Mouse (Mus musculus): ENCODE data around the gene Oprl1. TPM values are rescaled to one million over a fixed set of nuclear protein-coding genes. Genes with fewer than 3 reads are reported as not detected.

The Oprl1 gene
- total RNA-seq (2021): not detected

DNA sequence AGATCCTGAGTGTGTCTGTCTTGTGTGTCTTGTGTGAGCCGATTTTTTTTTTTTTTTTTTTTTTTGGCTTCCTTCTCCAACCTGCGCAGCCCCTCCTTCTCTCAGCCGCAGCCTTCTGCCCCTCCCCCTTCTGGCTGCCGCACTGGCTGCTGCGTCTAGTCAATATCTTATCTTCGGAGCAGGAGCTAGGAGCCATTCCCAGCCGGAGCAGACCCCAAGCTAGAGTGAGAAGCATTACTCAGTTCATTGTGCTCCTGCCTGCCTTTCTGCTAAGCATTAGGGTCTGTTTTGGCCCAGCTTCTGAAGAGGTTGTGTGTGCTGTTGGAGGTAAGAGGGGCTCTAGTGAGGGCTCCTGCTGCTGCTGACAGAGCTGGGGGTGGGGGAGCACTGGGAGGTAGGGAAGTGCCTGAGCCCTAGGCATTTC is at the start of gene Oprl1:
TSS of gene Oprl1 (plus strand) at position 114 of the 424 bp plus-strand sequence.
- intact Hi-C loops (cut with DNase I): no loop called here
- DNase-seq: no peak

DNA sequence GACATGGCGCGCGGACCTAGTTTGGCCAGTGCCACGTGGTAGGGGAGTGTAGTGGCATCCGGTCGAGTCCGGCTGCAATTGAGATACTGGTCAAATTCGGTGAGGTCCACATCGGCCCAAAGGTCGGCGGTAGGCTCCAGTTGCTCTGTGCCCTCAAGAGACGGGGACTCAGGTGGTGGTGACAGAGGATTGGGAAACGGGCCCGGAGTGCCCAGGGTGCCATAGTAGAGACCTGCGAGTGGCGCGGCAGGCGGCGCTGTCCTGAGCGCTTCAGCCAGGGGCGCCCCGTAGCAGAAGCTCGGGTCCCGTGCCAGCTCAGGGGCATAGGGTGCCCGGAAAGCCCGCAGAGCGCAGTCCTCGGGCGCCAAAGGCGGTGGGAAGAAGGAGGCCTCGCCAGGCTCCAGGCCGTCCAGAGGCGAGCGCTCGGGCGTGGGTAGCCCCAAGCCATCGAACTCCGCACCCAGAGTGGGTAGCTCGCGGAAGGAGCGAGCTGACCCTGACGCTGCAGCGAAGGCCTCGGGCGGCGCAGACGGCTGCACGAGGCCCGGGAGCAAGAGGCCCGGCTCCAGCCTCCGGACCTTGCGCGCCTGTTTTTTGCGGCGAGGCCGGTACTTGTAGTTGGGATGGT is 44.4 kb upstream of the Oprl1 start:
- intact Hi-C loops (cut with DNase I): loop anchor here (10.0 kb wide), 1 partner anchor 276 kb away; no protein-coding TSS in a partner anchor
- DNase-seq: no peak

DNA sequence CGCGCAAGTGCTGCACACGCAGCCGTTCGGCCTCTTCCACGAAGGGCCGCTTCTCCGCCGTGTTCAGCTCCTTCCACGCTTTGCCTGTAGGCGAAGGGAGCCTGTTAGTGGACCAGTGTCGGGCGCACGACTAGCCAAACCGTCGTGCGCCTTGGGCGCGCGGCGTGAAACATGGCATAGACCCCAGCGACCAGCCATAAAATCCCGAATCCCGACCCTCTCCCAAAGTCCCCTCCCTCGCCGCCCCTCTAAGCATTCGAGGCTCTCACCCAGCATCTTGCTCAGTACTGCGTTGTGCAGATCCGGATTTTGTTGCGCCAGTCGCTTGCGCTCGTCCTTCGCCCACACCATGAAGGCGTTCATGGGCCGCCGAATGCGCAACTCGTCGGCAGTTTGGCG is 43.9 kb upstream of the Oprl1 start:
- no peak for DNase-seq
- intact Hi-C loops (cut with DNase I): loop anchor here (10.0 kb wide), 1 partner anchor 276 kb away; no protein-coding TSS in a partner anchor

DNA sequence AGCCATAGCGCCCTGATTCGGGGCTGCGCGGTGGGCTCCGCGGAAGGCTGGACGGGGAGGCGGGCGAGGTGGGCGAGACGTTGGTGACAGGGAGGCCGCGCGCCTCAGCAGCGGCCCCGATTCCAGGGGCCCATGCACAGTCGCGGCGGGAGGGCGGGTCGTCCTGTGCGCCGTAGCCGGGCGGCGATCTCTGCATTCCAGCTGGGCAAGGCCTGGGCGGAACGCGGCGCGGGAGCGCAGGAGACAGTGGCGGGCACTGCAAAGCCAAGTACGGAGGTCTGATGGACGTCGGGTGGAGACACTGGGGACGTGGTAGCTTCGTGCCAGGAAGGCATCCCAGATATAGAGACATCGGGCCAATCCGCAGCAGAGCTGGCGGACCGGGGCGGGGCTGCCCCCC is 43.5 kb upstream of the Oprl1 start, which contains the start of gene Sox18:
TSS of gene Sox18 (minus strand) at position 315 of the 400 bp plus-strand sequence.
- peak; percentile 73 to 74 for DNase-seq
- intact Hi-C loops (cut with DNase I): loop anchor here (10.0 kb wide), 1 partner anchor 277 kb away; no protein-coding TSS in a partner anchor

DNA sequence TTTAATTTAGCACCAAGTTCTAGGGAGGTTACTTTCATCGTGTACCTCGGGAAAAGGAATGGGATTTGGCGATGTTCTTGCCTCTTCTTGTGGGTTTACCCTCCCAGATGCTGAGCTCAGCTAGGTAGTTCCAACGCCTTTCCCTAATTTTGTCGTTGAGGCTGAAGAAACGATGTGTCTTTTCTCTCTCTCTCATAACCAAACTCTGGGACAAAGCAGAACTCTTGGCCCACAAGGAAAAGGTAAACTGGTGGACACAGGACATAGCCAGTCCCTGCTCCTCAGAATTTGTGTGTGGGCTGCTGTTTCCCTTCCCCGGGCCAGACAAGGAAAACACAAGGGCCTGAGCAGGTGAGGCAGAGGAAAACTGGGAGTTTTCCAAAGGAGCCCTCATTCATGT is 42.8 kb upstream of the Oprl1 start:
- no peak for DNase-seq
- intact Hi-C loops (cut with DNase I): loop anchor here (10.0 kb wide), 1 partner anchor 277 kb away; no protein-coding TSS in a partner anchor

DNA sequence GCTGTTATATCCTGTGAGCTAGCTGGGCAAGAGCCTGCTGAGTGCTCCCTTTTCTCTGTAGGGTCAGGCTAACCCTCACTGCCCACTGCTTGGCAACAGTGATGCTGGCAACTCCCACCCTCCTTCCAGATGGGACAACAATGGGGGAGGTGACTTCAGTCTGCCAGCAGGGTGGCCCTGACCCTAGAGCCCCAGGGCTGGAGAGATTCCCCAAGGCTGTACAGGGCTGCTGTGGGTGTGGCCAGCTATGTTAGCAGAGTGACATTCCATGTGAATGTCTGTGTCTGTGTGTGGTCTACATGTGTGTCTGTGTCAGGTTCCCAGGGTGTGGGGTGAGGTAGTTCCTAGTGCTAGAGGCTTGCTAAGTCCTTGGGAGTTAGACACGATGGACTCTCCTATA is 41.3 kb upstream of the Oprl1 start:
- intact Hi-C loops (cut with DNase I): loop anchor here (10.0 kb wide), 1 partner anchor 279 kb away; no protein-coding TSS in a partner anchor

DNA sequence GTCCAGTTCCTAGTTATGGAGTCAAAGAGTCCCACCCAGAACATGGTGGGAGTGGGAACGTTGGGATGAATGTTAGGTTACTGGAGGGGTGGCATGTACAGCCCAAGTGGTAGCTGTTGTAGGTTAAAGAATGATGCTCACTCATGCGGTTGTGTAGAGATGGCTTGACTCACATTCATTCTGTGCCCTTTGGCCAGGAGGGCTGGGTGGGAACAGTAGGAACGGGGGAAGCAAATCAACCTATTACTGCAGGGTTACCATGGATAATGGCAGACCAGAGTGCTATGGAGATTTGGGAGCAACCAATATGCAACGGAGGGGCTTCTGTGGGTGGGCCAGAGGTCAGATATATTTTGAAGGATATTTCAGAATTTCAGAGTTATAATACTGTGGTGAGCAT is 39.9 kb upstream of the Oprl1 start:
- no peak for DNase-seq
- intact Hi-C loops (cut with DNase I): loop anchor here (10.0 kb wide), 1 partner anchor 280 kb away; no protein-coding TSS in a partner anchor

More for the DNA sequence above, 41.3 kb upstream of the Oprl1 start:
- no peak for DNase-seq

DNA sequence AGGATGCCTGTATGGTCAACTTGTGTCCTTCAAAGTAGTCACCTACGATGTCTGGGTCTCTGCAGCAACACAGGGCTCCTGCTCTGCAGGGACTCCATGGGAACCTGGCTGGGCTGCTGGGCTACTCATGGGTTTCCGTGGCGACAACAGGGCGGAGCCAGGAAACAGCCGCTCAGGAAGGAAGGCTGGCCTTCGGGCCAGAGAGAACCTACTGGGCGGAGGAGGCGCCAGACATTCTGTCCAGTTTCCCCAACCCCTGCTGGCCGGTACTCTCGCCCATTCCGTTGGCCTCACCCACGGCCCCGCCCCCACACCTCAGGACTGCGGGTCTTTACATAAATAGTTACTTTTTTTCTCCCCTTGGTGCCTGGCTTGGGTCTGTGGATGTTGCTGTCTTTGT is 39.4 kb upstream of the Oprl1 start:
- peak; percentile 79 to 80 for DNase-seq
- intact Hi-C loops (cut with DNase I): loop anchor here (10.0 kb wide), 1 partner anchor 281 kb away; no protein-coding TSS in a partner anchor

DNA sequence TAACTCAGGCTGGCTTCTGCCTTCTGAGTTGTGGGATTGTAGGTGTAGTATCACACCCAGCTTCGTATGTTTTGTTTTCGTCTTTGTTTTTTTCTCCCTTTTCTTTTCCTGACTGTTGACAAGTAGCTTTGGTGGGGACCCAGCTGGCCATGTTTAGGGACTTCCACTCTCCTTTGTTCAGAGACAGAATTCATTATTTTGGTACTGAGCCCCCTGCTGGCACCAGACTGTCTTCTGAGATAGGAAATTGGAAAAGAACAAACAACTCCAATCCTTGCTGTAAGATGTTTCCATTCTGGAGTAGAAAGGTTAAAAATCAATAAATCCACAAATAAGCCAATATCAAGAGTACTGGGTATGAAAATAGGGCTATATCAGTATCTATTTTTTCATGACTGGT is 38.4 kb upstream of the Oprl1 start:
- intact Hi-C loops (cut with DNase I): loop anchor here (10.0 kb wide), 1 partner anchor 282 kb away; no protein-coding TSS in a partner anchor
- DNase-seq: no peak

DNA sequence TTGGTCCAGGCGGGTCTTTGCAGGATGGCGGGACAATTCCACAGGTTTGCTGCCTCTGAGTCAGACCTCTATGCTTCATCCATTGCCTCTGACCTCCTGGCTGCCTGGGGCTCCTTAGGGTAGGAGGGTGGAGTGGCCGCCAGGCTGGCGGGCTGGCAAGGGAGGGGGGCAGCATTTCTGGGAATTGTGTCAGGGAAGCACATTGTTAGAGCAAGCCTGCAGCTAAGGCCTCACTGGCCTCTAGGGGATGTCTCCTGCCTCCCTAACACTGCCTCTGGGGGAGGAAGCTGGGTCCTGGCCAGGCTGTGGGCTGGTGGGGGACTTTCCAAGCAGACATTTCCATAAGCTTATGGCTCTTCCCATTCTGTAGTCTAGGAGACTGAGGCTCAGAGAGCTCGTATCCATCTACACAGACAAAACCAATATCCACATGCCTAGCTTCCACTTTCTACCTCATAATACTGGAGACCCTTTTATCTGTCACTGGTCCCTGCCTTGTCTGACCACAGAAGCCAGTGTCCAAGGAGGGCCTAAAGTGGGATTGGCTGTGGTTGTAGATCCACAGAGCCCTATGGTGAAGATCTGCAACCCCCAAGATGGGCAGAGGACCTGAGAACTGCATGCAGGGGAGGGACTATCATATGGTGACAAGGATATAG is 37.6 kb upstream of the Oprl1 start:
- intact Hi-C loops (cut with DNase I): loop anchor here (10.0 kb wide), 1 partner anchor 282 kb away; no protein-coding TSS in a partner anchor
- peak; percentile 62 to 65 for DNase-seq

DNA sequence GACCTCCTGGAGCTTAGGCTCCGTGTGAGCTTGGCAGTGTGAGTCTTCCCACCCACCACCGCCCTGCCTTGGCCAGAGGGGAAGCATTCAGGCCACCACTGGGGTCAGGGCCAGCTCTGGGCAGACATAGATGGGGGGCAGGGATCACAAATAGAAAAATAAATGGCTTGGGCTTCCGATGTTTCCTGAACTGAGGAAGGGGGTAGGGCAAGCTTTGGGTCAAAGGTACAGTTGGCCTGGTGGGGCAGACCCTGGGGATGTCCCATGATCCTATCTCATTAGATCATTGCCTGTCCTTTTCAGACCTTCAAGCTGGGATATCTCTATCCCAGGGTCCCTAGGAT is 37.1 kb upstream of the Oprl1 start:
- DNase-seq: no peak
- intact Hi-C loops (cut with DNase I): loop anchor here (1.0 to 10.0 kb wide), 4 partner anchors 18 to 283 kb away; no protein-coding TSS in a partner anchor

DNA sequence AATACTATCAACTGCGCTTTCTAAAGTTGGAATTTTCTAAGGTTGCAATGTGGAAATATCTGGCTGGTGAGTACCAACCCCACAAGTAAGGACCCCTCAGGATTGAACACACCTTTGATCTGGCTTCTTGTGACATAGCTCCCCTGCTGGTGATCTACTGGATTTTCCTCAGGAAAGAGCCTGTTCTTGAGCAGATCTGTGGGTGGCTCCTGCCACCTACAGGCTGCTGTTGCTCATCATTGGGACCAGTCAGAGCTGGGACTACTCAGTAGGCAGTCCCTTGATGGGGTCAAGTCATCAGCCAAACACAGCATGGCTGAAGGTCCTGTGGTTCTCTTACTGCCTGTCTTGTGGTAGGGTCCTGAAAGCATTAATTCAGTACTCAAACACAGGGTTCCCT is 36.0 kb upstream of the Oprl1 start:
- intact Hi-C loops (cut with DNase I): loop anchor here (1.0 to 10.0 kb wide), 4 partner anchors 19 to 284 kb away; no protein-coding TSS in a partner anchor
- DNase-seq: peak; percentile 85 to 88

DNA sequence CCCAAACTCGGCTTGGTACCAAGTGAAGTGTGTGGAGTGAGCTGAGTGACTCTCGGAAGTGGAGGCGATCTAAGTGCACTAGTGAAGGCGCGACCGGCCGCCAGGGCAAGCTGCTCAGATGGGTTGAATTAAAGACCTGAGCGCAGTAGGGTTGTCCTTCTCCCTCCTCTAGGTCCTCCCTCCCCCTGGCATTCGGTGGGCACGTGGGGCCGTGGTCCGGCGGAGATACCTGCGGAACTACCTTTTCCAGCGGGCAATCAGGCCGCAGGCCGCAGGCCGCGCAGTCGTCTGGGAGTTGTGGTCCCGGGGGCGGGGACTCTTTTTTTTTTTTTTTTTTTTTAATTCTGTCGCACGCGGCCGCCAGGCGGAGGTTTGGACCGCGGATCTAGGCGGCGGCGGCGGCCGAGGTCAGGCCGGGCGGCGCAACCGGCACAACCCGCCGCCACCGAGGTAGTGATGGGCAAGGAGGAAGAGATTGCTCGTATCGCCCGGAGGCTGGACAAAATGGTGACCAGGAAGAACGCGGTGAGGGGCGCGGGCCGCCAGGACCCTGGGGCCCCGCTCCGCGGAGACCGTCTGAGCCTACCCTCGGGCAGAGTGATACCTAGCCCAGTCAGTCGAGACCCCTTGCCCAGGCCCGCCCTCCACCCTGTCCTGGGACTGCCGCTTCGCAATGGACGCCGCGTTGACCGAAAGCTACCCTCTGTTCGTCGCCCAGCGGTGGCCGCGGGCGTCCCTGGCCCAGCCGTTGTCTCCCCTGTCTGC is 34.7 kb upstream of the Oprl1 start, which contains the start of gene Tcea2:
TSS of gene Tcea2 (plus strand) at position 360 of the 765 bp plus-strand sequence.
- intact Hi-C loops (cut with DNase I): loop anchor here (2.0 to 10.0 kb wide), 3 partner anchors 35 to 285 kb away; no protein-coding TSS in a partner anchor

DNA sequence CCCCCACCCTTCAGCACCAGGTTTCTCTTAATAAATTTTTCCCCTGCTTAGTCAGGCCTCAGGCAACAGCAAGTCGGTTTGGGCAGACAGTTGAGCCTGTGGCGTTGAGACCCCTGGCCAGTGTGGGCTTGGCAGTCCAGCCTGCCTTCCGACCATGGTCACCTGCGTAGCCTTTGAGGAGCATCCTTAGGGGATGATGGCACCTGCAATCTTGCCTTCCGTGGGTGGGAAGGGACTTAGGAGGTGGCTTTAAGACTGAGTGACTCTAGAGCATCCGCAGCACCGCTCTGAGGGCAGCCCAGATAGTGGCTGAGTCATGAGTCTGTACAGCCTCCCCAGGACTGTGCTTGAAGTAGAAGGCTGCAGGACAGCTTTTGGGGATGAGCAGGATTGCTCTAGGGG is 34.1 kb upstream of the Oprl1 start:
- no peak for DNase-seq
- intact Hi-C loops (cut with DNase I): no loop called here

More for the DNA sequence above, 34.7 kb upstream of the Oprl1 start, which contains the start of gene Tcea2:
- DNase-seq: peak; percentile 79 to 81

DNA sequence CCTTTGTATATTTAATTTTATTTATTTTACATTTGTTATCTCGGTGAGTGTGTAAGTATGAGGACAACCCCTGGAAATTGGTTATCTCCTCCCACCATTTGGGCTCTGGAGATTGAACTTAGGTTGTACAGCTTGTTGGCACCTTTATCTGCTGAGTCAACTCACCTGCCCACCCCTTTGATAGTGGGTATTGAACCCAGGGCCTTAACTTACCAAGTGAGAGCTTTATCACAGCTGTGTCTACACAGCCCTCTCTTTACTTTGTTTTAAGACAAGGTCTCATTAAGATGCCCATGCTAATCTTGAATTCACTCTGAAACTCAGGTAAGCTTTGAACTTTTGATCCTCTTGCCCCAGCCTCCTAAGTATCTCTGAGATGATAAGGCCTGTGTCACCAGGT is 32.8 kb upstream of the Oprl1 start:
- intact Hi-C loops (cut with DNase I): no loop called here
- DNase-seq: no peak

DNA sequence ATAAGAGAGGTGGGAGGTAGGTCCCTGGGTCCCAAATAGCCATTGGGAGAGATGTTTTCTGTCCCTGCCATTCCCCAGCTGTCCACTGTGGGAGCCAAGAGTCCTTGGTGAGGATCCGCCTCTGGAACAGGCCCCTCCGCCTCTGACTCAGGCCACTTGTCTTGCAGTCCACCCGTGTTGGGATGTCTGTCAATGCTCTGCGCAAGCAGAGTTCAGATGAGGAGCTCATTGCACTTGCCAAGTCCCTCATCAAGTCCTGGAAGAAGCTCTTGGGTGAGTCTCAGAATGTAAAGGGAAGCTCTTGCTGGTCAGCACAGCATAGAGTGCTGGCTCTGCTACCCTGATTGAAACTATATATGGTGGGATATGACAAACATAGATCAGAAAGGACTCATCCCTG is 31.4 kb upstream of the Oprl1 start:
- intact Hi-C loops (cut with DNase I): no loop called here
- no peak for DNase-seq

DNA sequence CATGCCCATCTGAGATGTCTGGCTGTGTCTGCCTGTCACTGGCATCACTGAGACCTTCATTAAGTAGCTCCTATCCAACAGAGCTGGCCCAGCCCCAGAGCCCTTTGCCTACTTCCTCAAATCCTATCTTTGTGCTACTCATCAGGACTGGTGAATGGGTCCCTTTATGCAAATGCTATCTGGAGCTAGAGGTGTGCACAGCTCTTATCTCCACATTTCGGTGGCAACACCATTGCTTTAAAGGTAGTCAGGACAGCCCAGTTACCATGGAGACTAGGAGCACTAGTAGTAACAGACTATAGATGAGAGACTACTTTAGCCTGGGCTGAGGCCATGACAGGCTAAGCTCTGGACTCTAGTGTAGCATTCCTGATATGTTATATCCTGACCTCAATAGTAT is 30.1 kb upstream of the Oprl1 start:
- intact Hi-C loops (cut with DNase I): no loop called here
- no peak for DNase-seq

DNA sequence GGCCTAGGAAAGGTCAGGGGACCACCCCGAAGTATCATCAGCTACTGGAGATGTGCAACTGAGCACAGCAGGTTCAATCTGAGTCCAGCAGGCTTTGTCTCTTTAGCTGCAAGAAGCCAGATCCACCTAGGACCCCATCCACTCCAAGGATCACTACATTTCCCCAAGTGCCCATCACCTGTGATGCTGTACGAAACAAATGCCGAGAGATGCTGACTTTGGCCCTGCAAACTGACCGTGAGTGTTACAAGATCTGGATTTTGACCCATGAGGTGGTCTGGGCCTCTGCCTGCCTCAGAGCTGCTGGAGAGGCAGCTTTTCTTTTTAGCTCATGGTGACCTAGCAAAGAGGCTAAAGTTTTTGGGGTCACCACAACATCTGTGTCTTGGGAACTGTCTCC is 29.1 kb upstream of the Oprl1 start:
- intact Hi-C loops (cut with DNase I): no loop called here

DNA sequence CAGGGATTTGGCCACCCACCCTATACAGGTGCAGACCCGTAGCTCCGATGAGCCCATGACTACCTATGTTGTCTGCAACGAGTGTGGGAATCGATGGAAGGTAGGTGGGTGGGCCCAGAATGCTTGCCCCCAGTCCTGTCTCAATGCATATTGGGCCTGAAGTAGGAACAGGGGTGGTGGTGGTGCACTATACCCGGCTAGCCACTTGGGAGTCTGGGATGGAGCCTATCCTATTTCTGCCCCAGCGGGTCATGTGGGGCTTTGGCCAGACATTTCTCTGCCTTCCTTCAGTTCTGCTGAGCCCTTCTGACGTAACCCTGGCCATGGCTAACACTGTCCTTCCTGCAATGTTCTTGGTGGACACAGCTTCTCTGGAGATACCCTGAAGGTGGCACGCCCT is 27.2 kb upstream of the Oprl1 start:
- intact Hi-C loops (cut with DNase I): no loop called here
- DNase-seq: no peak

More for the DNA sequence above, 29.1 kb upstream of the Oprl1 start:
- DNase-seq: no peak

DNA sequence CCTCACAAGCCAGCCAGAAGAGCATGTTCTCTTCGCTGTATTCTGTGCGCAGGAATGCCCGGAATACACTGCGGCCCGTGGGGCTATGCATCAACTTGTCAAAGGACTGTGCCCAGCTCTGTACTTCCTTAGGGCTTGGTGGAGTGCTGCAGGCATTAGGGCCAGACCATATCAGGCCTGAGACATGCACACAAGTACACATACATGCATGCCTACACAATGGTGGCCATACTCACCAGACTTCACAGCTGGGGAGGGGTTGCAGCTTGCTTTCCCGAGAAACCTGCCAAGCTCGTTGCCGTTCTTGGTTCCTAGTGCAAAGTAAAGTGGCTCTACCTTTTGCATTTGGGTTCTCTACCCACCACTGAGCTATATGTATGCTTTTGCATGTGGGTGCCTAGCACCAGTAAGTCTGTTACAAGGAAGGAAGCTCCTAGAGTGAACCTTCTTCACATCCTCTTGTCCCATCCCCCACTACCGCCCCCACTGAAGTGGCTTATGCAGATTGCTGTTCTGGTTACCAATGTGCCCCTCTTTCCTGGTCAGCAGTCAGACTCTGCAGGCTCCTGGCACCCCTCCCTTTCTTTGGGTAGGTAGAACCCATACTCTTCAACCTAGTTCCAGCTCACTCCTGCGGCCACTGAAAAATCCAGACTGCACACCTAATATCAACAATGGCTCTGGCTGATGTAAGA is 25.2 kb upstream of the Oprl1 start:
- DNase-seq: no peak
- intact Hi-C loops (cut with DNase I): no loop called here
